Mouse (Mus musculus): ENCODE measurements at regions not wholly inside any gene's neighbourhood (a gene's known extent, or its start where the extent isn't known, plus 50 kb on each side); places are given as distances from the start of the nearest gene placed in this dataset.

DNA sequence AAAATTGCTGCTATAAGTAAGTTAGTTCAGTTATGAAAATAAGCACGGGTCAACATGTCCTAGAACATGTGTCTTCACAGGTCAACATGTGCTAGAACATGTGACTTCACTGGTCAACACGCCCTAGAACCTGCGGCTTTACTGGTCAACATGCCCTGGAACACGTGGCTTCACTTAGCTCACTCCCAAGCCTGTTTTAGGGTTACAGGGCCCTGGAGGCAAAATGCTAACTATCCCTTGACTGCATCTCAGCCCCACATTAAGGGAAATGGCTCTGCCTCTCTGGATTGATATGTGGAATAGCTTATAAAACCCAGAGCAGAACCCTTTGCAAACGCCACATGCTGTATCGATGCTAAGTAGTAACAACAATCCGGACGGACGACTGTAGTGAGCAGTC, 67.8 kb downstream of the Nkx6-1 start:
- DNase-seq (ENCODE audit: extremely low spot score in 1 of 2, low spot score in 2 of 2): no peak
- intact Hi-C loops (cut with DNase I): no loop called here

DNA sequence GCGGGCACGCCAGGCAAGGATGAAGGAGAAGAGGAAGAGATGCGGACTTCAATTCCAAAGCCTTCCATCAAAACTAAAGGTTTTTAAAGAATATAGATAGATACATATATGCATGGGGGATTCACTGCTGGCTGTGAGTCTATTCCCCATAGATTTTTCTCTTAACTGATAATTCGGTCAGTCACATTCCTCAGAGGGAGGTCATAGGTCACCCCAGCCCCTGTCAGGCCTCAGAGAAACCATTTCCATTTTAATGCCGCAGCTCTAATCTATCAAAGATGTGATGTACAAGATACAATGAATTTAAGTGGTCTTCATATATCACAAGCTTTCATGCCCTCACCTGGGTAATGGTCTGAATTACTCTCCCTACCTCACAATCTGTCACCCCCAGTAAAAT, 73.6 kb downstream of the Nkx6-1 start:
- intact Hi-C loops (cut with DNase I): no loop called here
- no peak for DNase-seq (ENCODE audit: extremely low spot score in 1 of 2, low spot score in 2 of 2)

DNA sequence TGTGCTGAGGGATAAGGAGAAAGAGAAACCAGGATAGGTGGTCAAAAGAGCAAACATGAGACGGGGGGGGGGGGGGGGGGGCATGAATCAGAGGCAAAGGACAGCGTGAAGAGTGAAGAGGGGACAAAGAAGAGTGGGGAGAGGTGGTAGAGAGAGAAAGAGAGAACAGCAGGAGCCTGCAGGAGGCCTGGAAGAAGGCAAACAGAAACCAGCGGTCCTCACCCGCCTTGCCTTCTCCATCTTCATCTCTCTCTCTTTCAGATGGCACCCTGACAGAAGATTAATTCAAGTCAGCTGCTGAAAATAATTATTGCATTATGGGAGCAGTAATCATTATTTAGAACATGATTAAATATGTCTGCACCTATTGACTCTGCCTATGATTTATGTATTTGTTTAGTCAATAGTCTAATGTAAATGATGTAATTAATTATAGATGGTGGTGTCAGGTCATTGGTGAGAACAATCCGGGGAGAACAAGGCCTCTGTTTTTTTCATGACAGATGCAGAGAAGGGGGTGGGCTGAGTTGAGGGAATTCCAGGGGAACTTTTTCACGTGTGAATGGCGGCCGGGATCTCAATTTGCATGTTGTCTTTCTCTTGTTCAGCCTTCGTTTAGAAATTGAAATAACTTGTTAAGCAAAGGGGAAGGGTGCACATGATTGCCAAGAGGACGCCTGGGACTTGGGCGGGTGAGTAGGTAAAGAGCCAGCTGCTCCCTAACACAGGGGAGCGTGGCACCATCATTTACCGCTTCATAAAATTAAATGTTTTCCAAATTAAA, 74.3 kb downstream of the Nkx6-1 start:
- DNase-seq (ENCODE audit: extremely low spot score in 1 of 2, low spot score in 2 of 2): no peak
- intact Hi-C loops (cut with DNase I): no loop called here

- intact Hi-C loops (cut with DNase I): no loop called here
- DNase-seq (ENCODE audit: extremely low spot score in 1 of 2, low spot score in 2 of 2): peak in 1 of 2 experiments; percentile 29
Measured at GRCm38 (mm10) chr5:101572966-101573365, 91.8 kb downstream of the Nkx6-1 start.

DNA sequence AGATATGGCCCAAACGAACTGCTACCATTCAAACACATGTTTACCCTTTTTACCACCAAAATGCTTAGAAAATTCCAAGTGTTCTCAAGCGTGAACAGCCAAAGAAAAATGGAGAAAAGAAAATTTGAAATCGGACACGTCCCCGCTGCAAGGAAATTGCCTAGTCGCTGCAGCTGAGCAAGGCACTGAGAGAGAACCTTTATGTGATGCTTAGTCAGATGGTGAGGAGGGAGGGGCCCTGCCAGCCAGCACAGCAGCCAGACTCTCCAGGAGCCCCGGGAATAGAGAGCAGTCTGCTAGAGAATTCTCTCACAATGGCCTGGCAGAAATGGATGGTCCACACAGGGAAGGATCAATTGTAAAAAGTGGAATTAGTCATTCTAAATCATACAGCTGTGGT, 99.0 kb downstream of the Nkx6-1 start:
- no peak for DNase-seq (ENCODE audit: extremely low spot score in 1 of 2, low spot score in 2 of 2)
- intact Hi-C loops (cut with DNase I): no loop called here

DNA sequence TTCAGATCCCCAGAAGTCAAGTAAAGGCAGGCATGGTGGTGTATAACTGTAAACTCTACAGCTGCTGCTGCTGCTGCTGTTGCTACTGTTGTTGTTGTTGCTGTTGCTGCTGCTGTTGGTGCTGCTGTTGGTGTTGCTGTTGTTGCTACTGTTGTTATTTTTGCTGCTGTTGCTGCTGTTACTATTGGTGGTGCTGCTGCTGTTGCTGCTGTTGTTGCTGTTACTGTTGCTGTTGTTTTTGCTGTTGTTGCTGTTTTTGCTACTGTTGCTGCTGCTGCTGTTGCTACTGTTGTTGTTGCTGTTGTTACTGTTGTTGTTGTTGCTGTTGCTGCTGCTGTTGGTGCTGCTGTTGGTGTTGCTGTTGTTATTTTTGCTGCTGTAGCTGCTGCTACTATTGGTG, 104.4 kb downstream of the Nkx6-1 start:
- intact Hi-C loops (cut with DNase I): no loop called here
- no peak for DNase-seq (ENCODE audit: extremely low spot score in 1 of 2, low spot score in 2 of 2)

- DNase-seq (ENCODE audit: extremely low spot score in 1 of 2, low spot score in 2 of 2): peak; percentile 11 to 32
- intact Hi-C loops (cut with DNase I): no loop called here
Measured at GRCm38 (mm10) chr5:101558279-101558987, 106.4 kb downstream of the Nkx6-1 start.

DNA sequence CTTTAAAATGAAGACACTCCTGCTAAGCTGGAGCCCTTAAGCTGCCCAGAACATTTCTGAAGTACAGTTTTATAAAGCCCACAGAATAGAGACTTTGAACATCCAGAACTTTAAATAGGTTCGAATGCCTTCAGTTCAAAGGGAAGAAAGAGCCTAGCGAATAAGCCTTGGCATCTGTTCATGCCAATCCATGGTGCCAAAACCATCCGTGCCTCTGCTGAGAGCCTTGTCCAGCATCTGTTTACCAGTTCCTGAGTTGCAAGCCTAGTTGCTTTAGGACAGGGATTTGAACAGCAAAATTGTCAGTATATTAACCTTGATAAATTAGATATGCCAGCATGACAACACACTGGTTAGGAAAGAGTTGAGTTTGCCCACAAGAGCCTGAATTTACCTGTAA, 107.6 kb downstream of the Nkx6-1 start:
- DNase-seq (ENCODE audit: extremely low spot score in 1 of 2, low spot score in 2 of 2): no peak
- intact Hi-C loops (cut with DNase I): no loop called here

DNA sequence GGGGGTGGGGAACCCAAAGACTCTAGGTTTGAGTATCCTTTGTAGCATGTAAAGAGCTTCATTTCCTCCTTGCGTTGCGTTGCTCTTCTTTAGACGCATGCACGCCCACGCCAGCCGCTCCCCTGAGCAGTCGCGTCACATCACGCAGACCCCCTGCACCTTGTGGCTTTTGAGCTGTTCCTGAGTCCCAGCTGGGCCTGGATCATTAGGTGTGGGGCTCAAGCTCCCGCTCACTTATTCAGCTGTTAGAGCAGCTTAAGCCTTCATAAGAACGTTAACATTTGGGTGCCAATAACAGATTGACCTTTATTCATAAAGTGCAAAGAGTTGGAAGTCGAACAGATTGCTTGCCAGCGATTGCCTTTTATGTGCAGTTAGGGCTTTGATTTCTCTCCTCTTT, 121.5 kb downstream of the Nkx6-1 start:
- DNase-seq (ENCODE audit: extremely low spot score in 1 of 2, low spot score in 2 of 2): no peak
- intact Hi-C loops (cut with DNase I): no loop called here

GRCm38 (mm10) chr5:101539818-101540217, 125.0 kb downstream of the Nkx6-1 start:
- intact Hi-C loops (cut with DNase I): loop anchor here (5.0 kb wide), 1 partner anchor 107 kb away; no protein-coding TSS in a partner anchor
- no peak for DNase-seq (ENCODE audit: extremely low spot score in 1 of 2, low spot score in 2 of 2)

DNA sequence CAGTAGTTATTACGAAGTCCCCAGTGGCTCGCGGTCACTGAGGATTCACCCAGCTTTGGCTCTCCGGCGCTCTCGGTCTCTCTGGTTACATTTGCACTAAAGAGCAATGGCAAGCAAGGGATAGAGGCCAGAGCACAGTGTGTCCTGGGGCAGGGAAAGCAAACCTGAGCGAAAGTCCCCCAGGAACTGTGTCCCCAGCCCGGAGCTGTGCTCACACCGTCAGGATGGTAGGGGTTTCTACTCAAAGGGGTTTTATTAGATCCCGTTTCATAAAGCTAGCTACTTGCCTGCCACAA, 125.6 kb downstream of the Nkx6-1 start:
- DNase-seq (ENCODE audit: extremely low spot score in 1 of 2, low spot score in 2 of 2): no peak
- intact Hi-C loops (cut with DNase I): loop anchor here (5.0 kb wide), 1 partner anchor 108 kb away; no protein-coding TSS in a partner anchor

GRCm38 (mm10) chr5:101538410-101539253, 126.2 kb downstream of the Nkx6-1 start:
- no peak for DNase-seq (ENCODE audit: extremely low spot score in 1 of 2, low spot score in 2 of 2)

GRCm38 (mm10) chr5:101537518-101538380, 127.0 kb downstream of the Nkx6-1 start:
- intact Hi-C loops (cut with DNase I): loop anchor here (5.0 kb wide), 1 partner anchor 110 kb away; no protein-coding TSS in a partner anchor
- DNase-seq (ENCODE audit: extremely low spot score in 1 of 2, low spot score in 2 of 2): no peak

More at GRCm38 (mm10) chr5:101538410-101539253, 126.2 kb downstream of the Nkx6-1 start:
- intact Hi-C loops (cut with DNase I): loop anchor here (5.0 kb wide), 1 partner anchor 109 kb away; no protein-coding TSS in a partner anchor

GRCm38 (mm10) chr5:101535451-101535850, 129.3 kb downstream of the Nkx6-1 start:
- intact Hi-C loops (cut with DNase I): loop anchor here (5.0 kb wide), 1 partner anchor 112 kb away; no protein-coding TSS in a partner anchor

GRCm38 (mm10) chr5:101525346-101525745, 139.4 kb downstream of the Nkx6-1 start:
- DNase-seq (ENCODE audit: extremely low spot score in 1 of 2, low spot score in 2 of 2): no peak
- intact Hi-C loops (cut with DNase I): no loop called here

More at GRCm38 (mm10) chr5:101535451-101535850, 129.3 kb downstream of the Nkx6-1 start:
- DNase-seq (ENCODE audit: extremely low spot score in 1 of 2, low spot score in 2 of 2): no peak

- intact Hi-C loops (cut with DNase I): no loop called here
- no peak for DNase-seq (ENCODE audit: extremely low spot score in 1 of 2, low spot score in 2 of 2)
Measured at GRCm38 (mm10) chr5:101524670-101525069, 140.1 kb downstream of the Nkx6-1 start.

DNA sequence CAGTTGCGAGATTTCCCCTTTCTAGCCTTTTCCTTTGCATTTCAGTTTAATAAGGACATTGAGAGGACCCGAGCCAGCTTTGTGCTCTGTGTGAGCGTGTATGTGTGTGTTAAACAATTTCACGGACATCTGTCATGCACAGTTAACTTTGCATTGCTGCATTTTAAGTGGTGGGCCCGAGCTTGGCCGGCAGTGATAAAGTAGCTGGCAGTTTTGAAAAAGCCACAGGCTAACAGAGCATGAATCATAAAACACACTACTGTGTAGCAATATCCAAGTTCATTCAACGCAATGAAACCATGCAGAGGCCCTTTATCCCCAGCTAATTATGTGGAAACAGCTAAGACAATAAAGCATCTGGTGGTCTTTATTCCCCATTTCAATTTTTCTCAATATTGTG, 140.9 kb downstream of the Nkx6-1 start:
- intact Hi-C loops (cut with DNase I): no loop called here
- no peak for DNase-seq (ENCODE audit: extremely low spot score in 1 of 2, low spot score in 2 of 2)

- no peak for DNase-seq (ENCODE audit: extremely low spot score in 1 of 2, low spot score in 2 of 2)
- intact Hi-C loops (cut with DNase I): no loop called here
Measured at GRCm38 (mm10) chr5:101523490-101523889, 141.3 kb downstream of the Nkx6-1 start.

Data from left cerebral cortex, postnatal 10 days (tissue).